Mouse (Mus musculus) CH12.LX (cell line): ENCODE results near the gene Calm4. TPM values are rescaled to one million over a fixed set of nuclear protein-coding genes. Genes with fewer than 3 reads are reported as not detected.

ENCODE experiments used
- DNase-seq: peaks from one replicate; pipeline ENCODE4 v3.0.0-alpha.2; 2013; ENCODE audit errors: extremely low read depth
- H3K27ac ChIP-seq: 2 replicates; pipeline ENCODE4 v1.5.1; 2012; ENCODE audit warnings: low read depth, mild to moderate bottlenecking, control low read depth, moderate library complexity; ENCODE audit not compliant: insufficient read depth
- H3K27me3 ChIP-seq: replicated peaks from 2 replicates; pipeline ENCODE3; 2012; ENCODE audit warnings: inconsistent platforms
- H3K36me3 ChIP-seq, 2 experiments: replicated peaks in 1 of 2; 2 replicates each; pipeline versions ENCODE3 to v1.6.1; 2012; ENCODE audit warnings: inconsistent platforms in 1 of 2, low read length in 1 of 2, mild to moderate bottlenecking in 1 of 2, mixed read lengths in 1 of 2, moderate library complexity in 1 of 2; ENCODE audit not compliant: control insufficient read depth in 1 of 2, insufficient read depth in 1 of 2
- H3K4me1 ChIP-seq, 2 experiments: 2 replicates each; pipeline ENCODE4 v1.6.1; 2012; ENCODE audit warnings: inconsistent platforms in 1 of 2, moderate library complexity in 1 of 2; ENCODE audit not compliant: insufficient read depth in 2 of 2, control insufficient read depth in 1 of 2
- H3K4me2 ChIP-seq: 2 replicates; pipeline ENCODE4 v1.6.1; 2012; ENCODE audit warnings: low read depth, mild to moderate bottlenecking, control low read depth; ENCODE audit not compliant: poor library complexity, insufficient read depth, severe bottlenecking
- H3K4me3 ChIP-seq, 3 experiments: fragments of 150-350 bp in 1 of 3; sonication (generic) in 1 of 3; replicated peaks in 1 of 3; 2 replicates each; pipeline versions ENCODE3 to v1.5.1; 2011 to 2012; ENCODE audit warnings: low read depth in 2 of 3, low read length in 2 of 3, mild to moderate bottlenecking in 2 of 3, moderate library complexity in 2 of 3, control low read depth in 1 of 3, improper control_type of control experiment in 1 of 3, inconsistent platforms in 1 of 3, mixed read lengths in 1 of 3; ENCODE audit not compliant: poor library complexity in 1 of 3
- H3K79me2 ChIP-seq: replicated peaks from 2 replicates; pipeline ENCODE4 v1.6.1; 2012; ENCODE audit warnings: mild to moderate bottlenecking, moderate library complexity; ENCODE audit not compliant: control insufficient read depth, poor library complexity, insufficient read depth, severe bottlenecking; ENCODE audit errors: extremely low read depth
- H3K9ac ChIP-seq: 2 replicates; pipeline ENCODE4 v1.6.1; 2012; ENCODE audit warnings: low read depth, mild to moderate bottlenecking, control low read depth, moderate library complexity; ENCODE audit not compliant: insufficient read depth
- H3K9me3 ChIP-seq: replicated peaks from 2 replicates; pipeline ENCODE3; 2012; ENCODE audit warnings: low read length, inconsistent platforms, mixed read lengths
- ELF1 ChIP-seq: IDR thresholded peaks from 2 replicates; pipeline ENCODE4 v1.6.1; 2014; ENCODE audit warnings: low read depth, mild to moderate bottlenecking, inconsistent platforms, low read length, improper control_type of control experiment
- EP300 ChIP-seq: IDR thresholded peaks from 2 replicates; pipeline ENCODE4 v1.6.1; 2011; ENCODE audit warnings: low read length, improper control_type of control experiment
- KAT2A ChIP-seq: IDR thresholded peaks from 2 replicates; pipeline ENCODE4 v1.6.1; 2012; ENCODE audit warnings: low read length, improper control_type of control experiment, inconsistent platforms; ENCODE audit not compliant: insufficient replicate concordance
- dilution Hi-C: fragments of 300-500 bp; cut with MboI; formaldehyde crosslinking; loops from 2 replicates; pipeline ENCODE4 v1.14.3; 2020; ENCODE audit warnings: low sequenced_read_pairs; ENCODE audit not compliant: extremely low pct_unique_long_range_greater_than_20kb, extremely low pct_ligation_motif_present
- in situ Hi-C: fragments of 300-500 bp; cut with MboI; formaldehyde crosslinking; loops from 3 replicates; pipeline ENCODE4 v1.14.3; 2019; ENCODE audit warnings: low sequenced_read_pairs, low pct_ligation_motif_present, low pct_unique_long_range_greater_than_20kb, mixed read lengths
- polyA plus RNA-seq: library from polyadenylated mRNA; unstranded; fragments of >175 nt; gene quantifications from 2 replicates; pipeline ENCODE4 v1.2.1, GENCODE M21; 2012; ENCODE audit warnings: low read depth; ENCODE audit not compliant: insufficient read length
- total RNA-seq, 2 experiments: library from RNA; depleted of rRNA; stranded (reverse); fragments of 300-350 nt in 1 of 2; fragments of >200 nt in 1 of 2; gene quantifications; 2 replicates each; pipeline ENCODE4 v1.2.3; 2012 to 2014

Calm4 gene
- total and polyA plus RNA-seq, 3 experiments, result not detected

GRCm38 (mm10) chr13:3886663-3887062, 49.1 kb downstream of the Calm4 start:
- dilution Hi-C loops, result no loop called here
- H3K4me2 ChIP-seq, result no peak overlapping the region
- no peak overlapping the region for H3K4me3 ChIP-seq
- no peak for DNase-seq
- H3K9me3 ChIP-seq, result no peaks in the 10 kb centered on the region
- 0 out of 2 replicates have a peak, but pooled peaks cover 10% of the 10 kb centered on the region for H3K79me2 ChIP-seq
- in situ Hi-C loops, result loop anchor here (25.0 kb wide), 1 partner anchor 124 kb away; no protein-coding TSS in a partner anchor
- H3K27ac ChIP-seq, result no peak overlapping the region
- no peak overlapping the region for H3K9ac ChIP-seq
- no peaks in the 10 kb centered on the region for H3K27me3 ChIP-seq
- H3K36me3 ChIP-seq, result peaks cover 51 to 63% of the 10 kb centered on the region in 2 experiments
- TF ChIP-seq KAT2A (no peak), EP300 (no peak), ELF1 (no peak)
- peaks cover 7 to 19% of the 10 kb centered on the region in 2 experiments for H3K4me1 ChIP-seq

Other genes with a start within 250 kb of the Calm4 start
- gene Fam208b, start 226.6 kb upstream of the Calm4 start, total RNA-seq (2012; rRNA removed), result 12.5 and 13.2 TPM in 2 replicates
- gene Fam208b, start 226.6 kb upstream of the Calm4 start, total RNA-seq (2014; rRNA removed), result 28.1 and 36.5 TPM in 2 replicates
- gene Fam208b, start 226.6 kb upstream of the Calm4 start, polyA plus RNA-seq, result 19.8 and 26.4 TPM in 2 replicates
- 1.4 TPM in 2 replicates for gene Asb13, start 203.7 kb upstream of the Calm4 start, total RNA-seq (2012; rRNA removed)
- gene Asb13, start 203.7 kb upstream of the Calm4 start, total RNA-seq (2014; rRNA removed), result 0.78 and 0.86 TPM in 2 replicates
- gene Asb13, start 203.7 kb upstream of the Calm4 start, polyA plus RNA-seq, result 1.7 and 2.0 TPM in 2 replicates
- not detected in 2 replicates for gene Calml3, start 33.4 kb upstream of the Calm4 start, total RNA-seq (2012; rRNA removed)
- gene Calml3, start 33.4 kb upstream of the Calm4 start, total RNA-seq (2014; rRNA removed), result not detected in 2 replicates
- not detected in 2 replicates for gene Calml3, start 33.4 kb upstream of the Calm4 start, polyA plus RNA-seq
- gene Calm5, start 16.4 kb downstream of the Calm4 start, total RNA-seq (2012; rRNA removed), result not detected in 2 replicates
- not detected in 2 replicates for gene Calm5, start 16.4 kb downstream of the Calm4 start, total RNA-seq (2014; rRNA removed)
- not detected in 2 replicates for gene Calm5, start 16.4 kb downstream of the Calm4 start, polyA plus RNA-seq
- 15.7 and 18.9 TPM in 2 replicates for gene Net1, start 80.5 kb downstream of the Calm4 start, total RNA-seq (2012; rRNA removed)
- 22.7 and 24.2 TPM in 2 replicates for gene Net1, start 80.5 kb downstream of the Calm4 start, total RNA-seq (2014; rRNA removed)
- 45.7 and 46.4 TPM in 2 replicates for gene Net1, start 80.5 kb downstream of the Calm4 start, polyA plus RNA-seq
- not detected in 2 replicates for gene Tubal3, start 80.5 kb downstream of the Calm4 start, total RNA-seq (2012; rRNA removed)
- gene Tubal3, start 80.5 kb downstream of the Calm4 start, total RNA-seq (2014; rRNA removed), result 0.07 TPM in 1 of 2 replicates, not detected in the other
- gene Tubal3, start 80.5 kb downstream of the Calm4 start, polyA plus RNA-seq, result not detected in 2 replicates
- gene Ucn3, start 107.6 kb downstream of the Calm4 start, total RNA-seq (2012; rRNA removed), result not detected in 2 replicates
- not detected in 2 replicates for gene Ucn3, start 107.6 kb downstream of the Calm4 start, total RNA-seq (2014; rRNA removed)
- gene Ucn3, start 107.6 kb downstream of the Calm4 start, polyA plus RNA-seq, result not detected in 2 replicates
- gene Akr1c14, start 211.3 kb downstream of the Calm4 start, total RNA-seq (2012; rRNA removed), result not detected in 2 replicates
- not detected in 2 replicates for gene Akr1c14, start 211.3 kb downstream of the Calm4 start, total RNA-seq (2014; rRNA removed)
- gene Akr1c14, start 211.3 kb downstream of the Calm4 start, polyA plus RNA-seq, result not detected in 2 replicates